Mouse (Mus musculus) heart, adult 2 months (tissue): ENCODE measurements at regions not wholly inside any gene's neighbourhood (a gene's known extent, or its start where the extent isn't known, plus 50 kb on each side); places are given as distances from the start of the nearest gene placed in this dataset.
A peak's percentile ranks its signal among the peaks of the same experiment; 100 is the strongest.

ENCODE experiments used
- DNase-seq, 2 experiments: peaks; one replicate each; pipeline ENCODE4 v3.0.0; 2021
- H3K27ac ChIP-seq: fragments of 200-600 bp; 2 replicates; pipeline ENCODE4 v1.8.1; 2022
- H3K27me3 ChIP-seq: fragments of 200-500 bp; 2 replicates; pipeline ENCODE4 v1.6.1; 2012; ENCODE audit warnings: mild to moderate bottlenecking, low read length, inconsistent platforms, mixed read lengths; ENCODE audit not compliant: control insufficient read depth, insufficient read depth
- H3K36me3 ChIP-seq: fragments of 200-500 bp; 2 replicates; pipeline ENCODE4 v1.6.1; 2012; ENCODE audit warnings: low read length, inconsistent platforms; ENCODE audit not compliant: control insufficient read depth, insufficient read depth
- H3K4me1 ChIP-seq: fragments of 200-500 bp; 2 replicates; pipeline ENCODE4 v1.6.1; 2011; ENCODE audit warnings: low read length; ENCODE audit not compliant: control insufficient read depth, insufficient read depth
- H3K4me3 ChIP-seq: fragments of 200-600 bp; 2 replicates; pipeline ENCODE4 v1.8.1; 2022
- H3K79me2 ChIP-seq: fragments of 200-500 bp; replicated peaks from 2 replicates; pipeline ENCODE4 v1.6.1; 2012; ENCODE audit warnings: mild to moderate bottlenecking, inconsistent platforms, low read length, moderate library complexity, mixed read lengths; ENCODE audit not compliant: control insufficient read depth, insufficient read depth
- H3K9ac ChIP-seq: fragments of 200-500 bp; 2 replicates; pipeline ENCODE4 v1.6.1; 2012; ENCODE audit warnings: low read depth, mild to moderate bottlenecking, control low read depth, inconsistent platforms, low read length, mixed read lengths
- CTCF ChIP-seq: fragments of 200-600 bp; IDR thresholded peaks from 2 replicates; pipeline ENCODE4 v1.8.1; 2022; ENCODE audit warnings: antibody characterized with exemption, mild to moderate bottlenecking, moderate library complexity
- EP300 ChIP-seq: fragments of 200-500 bp; IDR thresholded peaks from 2 replicates; pipeline ENCODE4 v1.6.1; 2011; ENCODE audit warnings: low read depth, low read length, control low read depth; ENCODE audit not compliant: insufficient read depth
- POLR2A ChIP-seq: fragments of 200-500 bp; IDR thresholded peaks from 2 replicates; pipeline ENCODE4 v1.6.1; 2011; ENCODE audit warnings: mild to moderate bottlenecking, low read depth, low read length, control low read depth; ENCODE audit not compliant: insufficient read depth
- WGBS: fragments of 180-500 bp; shearing (Covaris S2); methylation state at CpG from one replicate; pipeline ENCODE4 v1.1.7; 2018; 5-methylcytosine and 5-hydroxymethylcytosine counted together
- intact Hi-C: fragments of 180-260 bp; cut with DNase I; formaldehyde crosslinking; loops from one replicate; pipeline ENCODE4 v1.15.1; 2025

DNA sequence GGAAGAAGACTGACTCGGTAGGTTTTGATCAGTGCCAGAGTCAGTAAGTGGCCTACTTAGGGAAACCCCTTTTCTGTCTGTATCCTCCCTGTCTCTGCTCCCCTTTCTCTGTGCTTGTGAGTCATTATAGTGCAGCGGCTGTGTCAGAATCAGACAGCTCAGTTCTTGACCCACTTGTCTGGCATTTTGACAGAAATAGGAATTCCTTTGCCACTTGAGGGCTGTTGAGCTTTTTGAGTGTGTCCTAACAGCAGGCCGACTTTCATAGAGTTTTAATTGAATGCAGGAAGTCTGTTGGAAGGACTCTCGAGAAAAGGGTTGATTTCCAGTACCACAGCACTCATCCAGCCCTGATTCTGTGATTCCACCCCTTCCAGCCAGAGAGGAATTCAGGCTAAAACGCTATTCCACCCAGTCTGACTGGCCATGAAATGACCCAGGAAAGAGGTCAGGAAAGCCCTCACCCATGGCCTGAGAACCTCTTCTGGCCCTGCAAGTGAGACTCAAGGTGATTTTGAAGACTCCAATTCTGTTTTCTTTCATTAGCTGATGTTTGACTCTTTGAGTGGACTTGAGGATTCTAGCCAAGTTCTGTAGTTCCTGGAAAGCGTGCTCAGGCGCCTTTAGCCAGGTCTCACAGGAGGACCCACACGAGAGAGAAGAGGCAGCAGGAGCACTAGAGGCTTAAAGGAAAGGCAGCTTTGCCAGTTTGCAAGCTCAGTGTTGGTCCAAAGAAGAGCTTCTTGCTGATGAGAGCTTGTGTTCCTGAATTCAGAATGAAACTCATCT lies 95.6 kb upstream of the Opcml start:
- WGBS, result 56% methylated on average over 8 of the region's 8 CpGs
- no peak for TF ChIP-seq CTCF
- no peak for TF ChIP-seq POLR2A
- no peak for TF ChIP-seq EP300
- Histone ChIP-seq H3K9ac (no peak overlapping the region), H3K4me1 (no peaks in the 10 kb centered on the region; the same call in 1 of the 2 replicates), H3K27ac (no peak overlapping the region), H3K27me3 (no peaks in the 10 kb centered on the region), H3K79me2 (no peaks in the 10 kb centered on the region), H3K36me3 (no peaks in the 10 kb centered on the region), H3K4me3 (no peak overlapping the region)
- intact Hi-C loops, result no loop called here
- DNase-seq, result no peak

DNA sequence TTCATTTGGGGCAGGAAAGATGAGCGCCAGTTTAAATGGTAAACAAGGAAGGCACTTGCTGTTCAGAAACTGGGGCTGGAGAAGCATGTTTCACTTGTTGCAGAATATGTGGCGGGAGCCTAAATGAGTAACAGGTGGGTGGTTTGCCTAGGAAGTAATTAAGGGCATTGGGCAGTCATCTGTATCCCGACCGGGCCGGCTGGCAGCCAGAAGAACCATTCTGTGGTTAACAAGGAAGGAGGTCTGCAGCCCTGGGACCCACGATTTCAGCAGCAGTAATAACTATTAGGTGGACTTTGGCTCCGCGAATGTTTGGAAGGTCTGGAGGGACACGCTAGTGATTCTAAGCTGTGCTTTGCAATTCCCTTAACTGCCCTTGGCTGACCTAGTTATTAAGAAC lies 89.0 kb upstream of the Opcml start:
- Histone ChIP-seq H3K79me2 (no peaks in the 10 kb centered on the region), H3K27me3 (no peaks in the 10 kb centered on the region), H3K9ac (no peak overlapping the region), H3K36me3 (no peaks in the 10 kb centered on the region), H3K4me1 (no peaks in the 10 kb centered on the region), H3K27ac (no peak overlapping the region), H3K4me3 (no peak overlapping the region)
- DNase-seq, result no peak
- 86% methylated on average over 9 of the region's 9 CpGs for WGBS
- intact Hi-C loops, result no loop called here
- TF ChIP-seq POLR2A (no peak), CTCF (no peak), EP300 (no peak)

DNA sequence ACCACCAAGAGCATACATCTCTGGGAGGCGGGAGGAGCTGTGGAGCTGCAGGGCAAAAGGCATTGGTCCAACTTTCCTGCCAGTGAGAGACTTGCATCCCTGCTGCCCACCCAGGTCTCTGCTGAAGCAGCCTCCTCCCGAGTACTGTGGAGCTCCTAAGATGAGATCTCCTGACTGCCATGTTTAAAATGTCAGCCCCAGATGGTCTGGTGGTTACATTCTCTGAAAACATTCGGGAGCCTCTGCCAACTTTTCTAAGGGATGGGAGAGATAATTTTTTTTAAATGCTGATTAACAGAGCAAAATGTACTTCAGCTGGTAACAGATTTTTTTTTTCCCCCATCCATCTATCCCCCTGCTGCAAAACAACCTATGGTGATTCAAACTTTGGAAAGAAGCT lies 88.4 kb upstream of the Opcml start:
- H3K27ac ChIP-seq, result no peak overlapping the region
- no peaks in the 10 kb centered on the region for H3K79me2 ChIP-seq
- DNase-seq, result no peak
- no peaks in the 10 kb centered on the region for H3K27me3 ChIP-seq
- 53% methylated on average over 3 of the region's 3 CpGs for WGBS
- TF ChIP-seq EP300, result no peak
- TF ChIP-seq POLR2A, result no peak
- TF ChIP-seq CTCF, result no peak
- no peak overlapping the region for H3K9ac ChIP-seq
- H3K36me3 ChIP-seq, result no peaks in the 10 kb centered on the region
- H3K4me1 ChIP-seq, result no peaks in the 10 kb centered on the region
- no peak overlapping the region for H3K4me3 ChIP-seq
- intact Hi-C loops, result no loop called here

DNA sequence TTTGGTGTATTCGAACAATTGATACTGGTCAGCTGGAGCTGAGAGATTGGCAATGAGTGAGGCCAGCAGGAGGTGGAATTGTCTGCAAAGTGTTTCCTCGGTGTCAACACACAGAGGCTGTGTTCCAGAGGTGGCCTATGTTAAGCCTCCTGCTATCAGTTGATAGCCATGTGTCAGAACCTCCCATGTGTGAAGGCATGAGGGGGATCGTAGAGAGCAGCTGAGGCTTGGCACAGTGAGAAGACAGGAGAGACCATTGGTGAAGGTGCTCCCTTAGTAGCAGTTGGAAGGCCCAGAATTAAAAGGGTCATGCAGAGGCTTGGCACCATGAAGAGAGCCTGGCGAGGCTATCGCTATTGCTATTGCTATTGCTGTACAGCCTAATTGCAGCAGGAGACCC lies 86.6 kb upstream of the Opcml start:
- no peak for DNase-seq
- WGBS, result 44% methylated on average over 5 of the region's 5 CpGs
- no peak overlapping the region for H3K27ac ChIP-seq
- intact Hi-C loops, result no loop called here
- H3K27me3 ChIP-seq, result no peaks in the 10 kb centered on the region
- H3K36me3 ChIP-seq, result no peaks in the 10 kb centered on the region
- no peaks in the 10 kb centered on the region for H3K79me2 ChIP-seq
- H3K4me1 ChIP-seq, result no peaks in the 10 kb centered on the region
- no peak overlapping the region for H3K9ac ChIP-seq
- no peak overlapping the region for H3K4me3 ChIP-seq
- TF ChIP-seq POLR2A (no peak), EP300 (0 out of 2 replicates have a peak, but pooled peaks have one; percentile 25)

DNA sequence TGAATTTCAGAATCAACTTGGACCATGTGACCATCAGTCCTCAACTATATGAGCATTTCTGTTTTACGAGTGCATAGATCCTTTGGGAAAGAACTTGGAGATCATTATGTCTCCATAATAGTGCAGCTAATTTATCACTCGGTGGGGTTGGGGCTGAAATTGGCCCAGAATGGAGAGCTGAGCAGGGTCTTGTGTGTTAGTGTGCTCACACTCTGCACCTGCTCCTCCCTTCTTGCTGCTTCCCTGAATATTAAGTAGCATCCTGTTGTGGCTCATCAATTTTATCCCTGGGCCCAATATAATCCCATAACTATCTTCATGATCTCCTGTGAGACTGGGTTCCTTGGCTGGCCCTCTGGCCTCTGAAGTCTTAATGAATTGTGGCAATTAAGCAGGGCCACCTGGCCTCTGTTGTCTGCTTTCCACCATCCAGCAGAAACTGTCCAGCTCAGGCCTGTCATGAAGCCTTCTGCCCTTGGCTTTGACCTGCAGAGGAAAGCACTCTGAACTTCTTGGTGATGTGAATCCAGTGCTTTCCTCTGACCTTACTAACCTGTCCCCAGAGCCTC lies 66.7 kb upstream of the Opcml start:
- 82% methylated on average over 2 of the region's 2 CpGs for WGBS
- intact Hi-C loops, result no loop called here
- no peak for TF ChIP-seq POLR2A
- no peak for TF ChIP-seq EP300
- TF ChIP-seq CTCF, result no peak

DNA sequence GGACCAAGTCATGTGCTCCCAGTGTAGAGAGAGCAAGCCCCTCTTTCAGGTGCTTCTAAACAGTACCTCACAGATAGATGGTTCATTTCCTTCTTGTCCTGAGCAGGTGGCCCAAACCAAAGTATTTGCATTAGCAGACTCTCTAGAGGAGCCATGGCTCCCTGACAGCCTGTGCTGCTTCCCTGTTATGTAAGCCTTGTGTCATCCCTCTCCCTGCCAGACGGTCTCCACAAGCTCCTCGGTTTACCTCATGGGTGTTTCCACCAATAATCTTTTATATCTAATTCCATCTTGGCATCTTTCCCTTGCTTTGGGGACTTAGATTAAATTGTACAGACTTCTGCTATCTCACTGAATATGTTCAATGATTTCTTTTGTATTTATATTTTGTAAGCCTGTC lies 66.0 kb upstream of the Opcml start:
- Histone ChIP-seq H3K36me3 (no peaks in the 10 kb centered on the region), H3K4me3 (no peak overlapping the region), H3K4me1 (no peaks in the 10 kb centered on the region), H3K79me2 (no peaks in the 10 kb centered on the region), H3K27ac (no peak overlapping the region), H3K9ac (no peak overlapping the region), H3K27me3 (no peaks in the 10 kb centered on the region)
- no peak for DNase-seq
- 57% methylated on average over 2 of the region's 2 CpGs for WGBS
- TF ChIP-seq CTCF (no peak), POLR2A (no peak)
- intact Hi-C loops, result no loop called here

More for the DNA sequence above, 66.7 kb upstream of the Opcml start:
- no peaks in the 10 kb centered on the region for H3K4me1 ChIP-seq
- no peaks in the 10 kb centered on the region for H3K27me3 ChIP-seq
- DNase-seq, result no peak
- no peak overlapping the region for H3K4me3 ChIP-seq
- H3K79me2 ChIP-seq, result no peaks in the 10 kb centered on the region
- no peak overlapping the region for H3K9ac ChIP-seq
- no peak overlapping the region for H3K27ac ChIP-seq
- no peaks in the 10 kb centered on the region for H3K36me3 ChIP-seq
